ENCODE assay signal across 8 mouse cellular contexts in genomic region chr1:134188989-134189729, GRCm38 (mm10). TPM values are rescaled to one million over a fixed set of nuclear protein-coding genes. Genes with fewer than 3 reads are reported as not detected.
DNase-seq lines count a peak whose midpoint lies in the region; ATAC-seq and TF ChIP-seq lines count a peak whose summit lies in the region.

No protein-coding gene starts in this region.

- no peak for TF ChIP-seq POLR2A in ES-Bruce4 (IDR thresholded peaks at IDR 0.05; ENCODE audit: insufficient read depth, low read length)

- intact Hi-C loops in heart, postnatal 10 days (cut with DNase I) = no loop called here

- no peak for TF ChIP-seq CTCF in ES-Bruce4 (IDR thresholded peaks at IDR 0.05; ENCODE audit: low read depth, low read length)

- no peak overlapping the region for H3K27ac ChIP-seq in heart, embryonic 11.5 days (ENCODE audit: low read depth, low read length)
- H3K27ac ChIP-seq in ES-Bruce4 (ENCODE audit: insufficient read depth, low read length) = peak overlapping the region; percentile 51
- H3K27ac ChIP-seq in forebrain, embryonic 15.5 days (replicated peaks) = 0 out of 2 replicates have a peak overlapping the region, but pooled peaks have one; percentile 20

- 0 out of 2 replicates have a peak overlapping the region, but pooled peaks have one; percentile 7 for H3K4me2 ChIP-seq in heart, embryonic 11.5 days
- H3K4me2 ChIP-seq in forebrain, embryonic 15.5 days (replicated peaks) = no peak overlapping the region; the same call in 1 of the 2 replicates

- 23% methylated on average over 12 of the region's 12 CpGs for WGBS in heart, embryonic 11.5 days (ENCODE audit: insufficient replicate concordance)
- WGBS in forebrain, embryonic 15.5 days = 21% methylated on average over 12 of the region's 12 CpGs

- H3K36me3 ChIP-seq in heart, embryonic 11.5 days (ENCODE audit: control insufficient read depth, insufficient read depth, low read length) = no peaks in the 10 kb centered on the region
- H3K36me3 ChIP-seq in ES-Bruce4 (ENCODE audit: control insufficient read depth, insufficient read depth, low read length, poor library complexity, severe bottlenecking) = no peaks in the 10 kb centered on the region
- H3K36me3 ChIP-seq in forebrain, embryonic 15.5 days = no peaks in the 10 kb centered on the region

- H3K9ac ChIP-seq in heart, embryonic 11.5 days (ENCODE audit: low read depth, low read length) = no peak overlapping the region
- no peak overlapping the region for H3K9ac ChIP-seq in ES-Bruce4 (ENCODE audit: low read depth, poor library complexity, severe bottlenecking)
- H3K9ac ChIP-seq in forebrain, embryonic 15.5 days (replicated peaks) = no peak overlapping the region

- H3K27me3 ChIP-seq in heart, embryonic 11.5 days (ENCODE audit: control insufficient read depth, insufficient read depth, low read length) = no peaks in the 10 kb centered on the region; the same call in 1 of the 2 replicates
- H3K27me3 ChIP-seq in ES-Bruce4 (ENCODE audit: control insufficient read depth, insufficient read depth, low read length, poor library complexity, severe bottlenecking) = no peaks in the 10 kb centered on the region
- H3K27me3 ChIP-seq in forebrain, embryonic 15.5 days = no peaks in the 10 kb centered on the region

- no peak overlapping the region for H3K4me3 ChIP-seq in heart, embryonic 11.5 days (ENCODE audit: low read depth, low read length)
- no peak overlapping the region for H3K4me3 ChIP-seq in ES-Bruce4 (ENCODE audit: low read depth, low read length)
- no peak overlapping the region for H3K4me3 ChIP-seq in forebrain, embryonic 15.5 days

- ATAC-seq in heart, embryonic 11.5 days (replicated peaks; ENCODE audit: insufficient number of reproducible peaks, low FRiP score, low TSS enrichment) = no peak
- peak; percentile 66 for ATAC-seq in forebrain, embryonic 15.5 days (replicated peaks)

- no peak for DNase-seq in heart, adult 18-20 months
- DNase-seq in lung, postnatal 10 days = peak; percentile 71
- no peak for DNase-seq in embryo, embryonic 10.5 days (ENCODE audit: low spot score)
- no peak for DNase-seq in heart, postnatal 10 days
- no peak for DNase-seq in left cerebral cortex, adult 11 months (ENCODE audit: low spot score)

- TF ChIP-seq EP300 in ES-Bruce4 (IDR thresholded peaks at IDR 0.05; ENCODE audit: insufficient read depth, low read depth, low read length) = peak; percentile 81

- H3K4me1 ChIP-seq in heart, embryonic 11.5 days (ENCODE audit: control insufficient read depth, insufficient read depth, low read length) = peaks cover 19% of the 10 kb centered on the region
- H3K4me1 ChIP-seq in ES-Bruce4 (ENCODE audit: control insufficient read depth, insufficient read depth, low read length) = peaks cover 15% of the 10 kb centered on the region
- peaks cover 17% of the 10 kb centered on the region for H3K4me1 ChIP-seq in forebrain, embryonic 15.5 days

- H3K9me3 ChIP-seq in heart, embryonic 11.5 days (replicated peaks; ENCODE audit: control insufficient read depth, low read length) = no peaks in the 10 kb centered on the region
- no peaks in the 10 kb centered on the region for H3K9me3 ChIP-seq in ES-Bruce4 (replicated peaks; ENCODE audit: control insufficient read depth, insufficient read depth, low read length, poor library complexity, severe bottlenecking)
- no peaks in the 10 kb centered on the region for H3K9me3 ChIP-seq in forebrain, embryonic 15.5 days

RNA-seq across cellular contexts. Expression of gene Mybph, which starts 4.1 kb away (rescaled TPM):
- 1.0 and 1.2 TPM in 2 replicates for polyA plus RNA-seq in heart, embryonic 11.5 days (2014; fragmentation: Nextera tagmentation; extraction: Ambion mirVana)
- not detected for total RNA-seq in heart, adult 18-20 months (2021)
- polyA plus RNA-seq in ES-Bruce4 (2011; ENCODE audit: insufficient read depth, insufficient read length, low read depth, missing spikeins) = not detected in 2 replicates
- not detected in 2 replicates for polyA plus RNA-seq in forebrain, embryonic 15.5 days (2015; fragmentation: Nextera tagmentation; extraction: Ambion mirVana)
- under 1 TPM in 1 of 2 experiments, not detected in 1; 0.32 TPM for total RNA-seq in heart, postnatal 10 days (2021)

RNA-seq across cellular contexts. Expression of gene Chil1, which starts 7.2 kb away (rescaled TPM):
- 1.5 and 1.9 TPM in 2 replicates for polyA plus RNA-seq in heart, embryonic 11.5 days (2014; fragmentation: Nextera tagmentation; extraction: Ambion mirVana)
- 1 to 10 TPM in 1 of 2 experiments, under 1 TPM in 1; 0.42 to 1.0 TPM for total RNA-seq in heart, adult 18-20 months (2021)
- 1.3 and 1.8 TPM in 2 replicates for polyA plus RNA-seq in ES-Bruce4 (2011; ENCODE audit: insufficient read depth, insufficient read length, low read depth, missing spikeins)
- polyA plus RNA-seq in forebrain, embryonic 15.5 days (2015; fragmentation: Nextera tagmentation; extraction: Ambion mirVana) = 3.2 and 3.7 TPM in 2 replicates
- under 1 TPM; 0.53 to 0.55 TPM for total RNA-seq in heart, postnatal 10 days (2021)

RNA-seq across cellular contexts. Expression of gene Adora1, which starts 46.1 kb away (rescaled TPM):
- polyA plus RNA-seq in heart, embryonic 11.5 days (2014; fragmentation: Nextera tagmentation; extraction: Ambion mirVana) = 4.4 and 6.7 TPM in 2 replicates
- total RNA-seq in heart, adult 18-20 months (2021) = 10 to 100 TPM in 1 of 2 experiments, 1 to 10 TPM in 1; 7.1 to 12.8 TPM
- polyA plus RNA-seq in ES-Bruce4 (2011; ENCODE audit: insufficient read depth, insufficient read length, low read depth, missing spikeins) = 0.18 TPM in 1 of 2 replicates, not detected in the other
- 14.0 and 15.7 TPM in 2 replicates for polyA plus RNA-seq in forebrain, embryonic 15.5 days (2015; fragmentation: Nextera tagmentation; extraction: Ambion mirVana)
- 10 to 100 TPM; 12.0 to 19.4 TPM for total RNA-seq in heart, postnatal 10 days (2021)
